Mouse (Mus musculus): ENCODE measurements around the gene Hs3st5. TPM values are rescaled to one million over a fixed set of nuclear protein-coding genes. Genes with fewer than 3 reads are reported as not detected.

Hs3st5 gene
- total and polyA plus RNA-seq, 3 experiments, result not detected

DNA sequence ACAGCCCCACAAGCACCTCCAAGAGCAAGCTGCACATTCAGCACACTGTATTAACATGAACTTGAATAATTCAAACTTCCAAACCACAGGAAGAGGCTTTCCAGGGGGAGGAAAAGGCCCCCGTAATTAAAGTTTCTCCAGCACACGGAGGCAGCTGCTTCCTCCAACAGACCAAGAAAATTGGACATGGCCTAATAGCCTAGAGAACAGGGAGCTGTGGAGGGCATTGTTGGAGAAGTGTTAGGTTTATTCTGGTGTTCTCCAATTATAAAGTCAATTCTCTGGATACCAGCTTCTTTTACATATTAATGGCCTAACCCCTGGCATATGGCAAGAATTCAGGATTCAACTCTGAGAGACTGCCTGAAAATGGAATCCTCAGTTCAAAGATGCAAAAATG, 60.6 kb downstream of the Hs3st5 start:
- Histone ChIP-seq H3K27ac (ENCODE audit: insufficient read depth, low read depth) (no peak overlapping the region), H3K4me2 (ENCODE audit: insufficient read depth, low read depth, poor library complexity, severe bottlenecking) (no peak overlapping the region), H3K36me3 (replicated peaks in 1 of 2; ENCODE audit: control insufficient read depth in 1 of 2, insufficient read depth in 1 of 2, low read length in 1 of 2) (no peaks in the 10 kb centered on the region), H3K9me3 (replicated peaks; ENCODE audit: low read length) (no peaks in the 10 kb centered on the region), H3K4me1 (ENCODE audit: control insufficient read depth in 1 of 2, insufficient read depth in 2 of 2) (no peaks in the 10 kb centered on the region), H3K4me3 (replicated peaks in 1 of 3; ENCODE audit: low read depth in 2 of 3, low read length in 2 of 3, poor library complexity in 1 of 3) (no peak overlapping the region), H3K27me3 (replicated peaks) (no peaks in the 10 kb centered on the region), H3K79me2 (replicated peaks; ENCODE audit: control insufficient read depth, extremely low read depth, insufficient read depth, poor library complexity, severe bottlenecking) (no peaks in the 10 kb centered on the region), H3K9ac (ENCODE audit: insufficient read depth, low read depth) (no peak overlapping the region)
- in situ Hi-C loops (cut with MboI; ENCODE audit: low pct_ligation_motif_present, low pct_unique_long_range_greater_than_20kb, low sequenced_read_pairs) (no loop called here), dilution Hi-C loops (cut with MboI; ENCODE audit: extremely low pct_ligation_motif_present, extremely low pct_unique_long_range_greater_than_20kb, low sequenced_read_pairs) (no loop called here)
- DNase-seq (ENCODE audit: extremely low read depth), result no peak
- TF ChIP-seq IRF4 (IDR thresholded peaks at IDR 0.05; ENCODE audit: low read depth, low read length), result no peak
- no peak for TF ChIP-seq USF1 (IDR thresholded peaks at IDR 0.05; ENCODE audit: low read depth, low read length)
- TF ChIP-seq POLR2AphosphoS2 (IDR thresholded peaks at IDR 0.05; ENCODE audit: low read depth, low read length), result no peak
- no peak for TF ChIP-seq E2F4 (IDR thresholded peaks at IDR 0.05; ENCODE audit: insufficient replicate concordance, low read depth, low read length)
- TF ChIP-seq TCF12 (IDR thresholded peaks at IDR 0.05; ENCODE audit: low read depth, low read length), result no peak
- no peak for TF ChIP-seq CTCF (conservative IDR thresholded peaks at IDR 0.05 in 1 of 2, IDR thresholded peaks at IDR 0.05 in 1 of 2; ENCODE audit: low read depth in 2 of 2, low read length in 2 of 2)
- no peak for TF ChIP-seq PAX5 (IDR thresholded peaks at IDR 0.05; ENCODE audit: low read length)
- no peak for TF ChIP-seq NRF1 (IDR thresholded peaks at IDR 0.05; ENCODE audit: low read depth, low read length)
- no peak for TF ChIP-seq TBP (conservative IDR thresholded peaks at IDR 0.05; ENCODE audit: low read depth, low read length)
- TF ChIP-seq ZNF384 (IDR thresholded peaks at IDR 0.05; ENCODE audit: low read depth, low read length), result no peak
- TF ChIP-seq RAD21 (IDR thresholded peaks at IDR 0.05; ENCODE audit: low read depth, low read length), result no peak
- no peak for TF ChIP-seq MAFK (IDR thresholded peaks at IDR 0.05; ENCODE audit: insufficient replicate concordance, low read length)
- TF ChIP-seq ZC3H11A (IDR thresholded peaks at IDR 0.05; ENCODE audit: low read depth, low read length), result no peak
- TF ChIP-seq RCOR1 (conservative IDR thresholded peaks at IDR 0.05; ENCODE audit: low read depth, low read length), result no peak

- H3K4me1 ChIP-seq (ENCODE audit: control insufficient read depth in 1 of 2, insufficient read depth in 2 of 2), result peaks cover 0 to 4% of the 10 kb centered on the region in 2 experiments; a peak in 1 of 4 replicates
- in situ Hi-C loops (cut with MboI; ENCODE audit: low pct_ligation_motif_present, low pct_unique_long_range_greater_than_20kb, low sequenced_read_pairs) (no loop called here), dilution Hi-C loops (cut with MboI; ENCODE audit: extremely low pct_ligation_motif_present, extremely low pct_unique_long_range_greater_than_20kb, low sequenced_read_pairs) (no loop called here)
- H3K4me3 ChIP-seq (replicated peaks in 1 of 3; ENCODE audit: low read depth in 2 of 3, low read length in 2 of 3, poor library complexity in 1 of 3), result no peak overlapping the region
- H3K27ac ChIP-seq (ENCODE audit: insufficient read depth, low read depth), result no peak overlapping the region
- DNase-seq (ENCODE audit: extremely low read depth), result no peak
- H3K79me2 ChIP-seq (replicated peaks; ENCODE audit: control insufficient read depth, extremely low read depth, insufficient read depth, poor library complexity, severe bottlenecking), result no peaks in the 10 kb centered on the region
- no peaks in the 10 kb centered on the region for H3K9me3 ChIP-seq (replicated peaks; ENCODE audit: low read length)
- no peaks in the 10 kb centered on the region for H3K27me3 ChIP-seq (replicated peaks)
- TF ChIP-seq CHD1 (IDR thresholded peaks at IDR 0.05; ENCODE audit: low read depth, low read length), result no peak
- TF ChIP-seq ZC3H11A (IDR thresholded peaks at IDR 0.05; ENCODE audit: low read depth, low read length), result no peak
- TF ChIP-seq JUND (conservative IDR thresholded peaks at IDR 0.05; ENCODE audit: low read depth, low read length), result no peak
- TF ChIP-seq ZMIZ1 (IDR thresholded peaks at IDR 0.05; ENCODE audit: low read depth, low read length), result no peak
- TF ChIP-seq HCFC1 (IDR thresholded peaks at IDR 0.05; ENCODE audit: low read depth, low read length), result no peak
- TF ChIP-seq MAFK (IDR thresholded peaks at IDR 0.05; ENCODE audit: insufficient replicate concordance, low read length), result no peak
- no peak for TF ChIP-seq CHD2 (IDR thresholded peaks at IDR 0.05; ENCODE audit: low read length)
- no peak for TF ChIP-seq E2F4 (IDR thresholded peaks at IDR 0.05; ENCODE audit: insufficient replicate concordance, low read depth, low read length)
- TF ChIP-seq UBTF (IDR thresholded peaks at IDR 0.05; ENCODE audit: low read depth, low read length), result no peak
- no peak for TF ChIP-seq ETS1 (conservative IDR thresholded peaks at IDR 0.05; ENCODE audit: low read depth, low read length)
- no peak for TF ChIP-seq USF2 (conservative IDR thresholded peaks at IDR 0.05; ENCODE audit: low read depth, low read length)
- no peak for TF ChIP-seq ZNF384 (IDR thresholded peaks at IDR 0.05; ENCODE audit: low read depth, low read length)
- TF ChIP-seq POLR2A (IDR thresholded peaks at IDR 0.05; ENCODE audit: low read depth, low read length), result no peak
- TF ChIP-seq NRF1 (IDR thresholded peaks at IDR 0.05; ENCODE audit: low read depth, low read length), result no peak
- no peak for TF ChIP-seq MAZ (IDR thresholded peaks at IDR 0.05; ENCODE audit: low read depth, low read length)
- no peak for TF ChIP-seq SIN3A (IDR thresholded peaks at IDR 0.05; ENCODE audit: low read length)
- TF ChIP-seq ZKSCAN1 (IDR thresholded peaks at IDR 0.05; ENCODE audit: borderline replicate concordance, low read depth, low read length), result no peak
- no peak for TF ChIP-seq RAD21 (IDR thresholded peaks at IDR 0.05; ENCODE audit: low read depth, low read length)
- no peak overlapping the region for H3K9ac ChIP-seq (ENCODE audit: insufficient read depth, low read depth)
- no peaks in the 10 kb centered on the region for H3K36me3 ChIP-seq (replicated peaks in 1 of 2; ENCODE audit: control insufficient read depth in 1 of 2, insufficient read depth in 1 of 2, low read length in 1 of 2)
- no peak overlapping the region for H3K4me2 ChIP-seq (ENCODE audit: insufficient read depth, low read depth, poor library complexity, severe bottlenecking)
Measured at GRCm38 (mm10) chr10:36572540-36572939, 65.9 kb downstream of the Hs3st5 start.

Measured in CH12.LX (cell line).